Mouse (Mus musculus): ENCODE results near the gene Aff1.
A peak's percentile ranks its signal among the peaks of the same experiment; 100 is the strongest.

Gene Aff1

DNA sequence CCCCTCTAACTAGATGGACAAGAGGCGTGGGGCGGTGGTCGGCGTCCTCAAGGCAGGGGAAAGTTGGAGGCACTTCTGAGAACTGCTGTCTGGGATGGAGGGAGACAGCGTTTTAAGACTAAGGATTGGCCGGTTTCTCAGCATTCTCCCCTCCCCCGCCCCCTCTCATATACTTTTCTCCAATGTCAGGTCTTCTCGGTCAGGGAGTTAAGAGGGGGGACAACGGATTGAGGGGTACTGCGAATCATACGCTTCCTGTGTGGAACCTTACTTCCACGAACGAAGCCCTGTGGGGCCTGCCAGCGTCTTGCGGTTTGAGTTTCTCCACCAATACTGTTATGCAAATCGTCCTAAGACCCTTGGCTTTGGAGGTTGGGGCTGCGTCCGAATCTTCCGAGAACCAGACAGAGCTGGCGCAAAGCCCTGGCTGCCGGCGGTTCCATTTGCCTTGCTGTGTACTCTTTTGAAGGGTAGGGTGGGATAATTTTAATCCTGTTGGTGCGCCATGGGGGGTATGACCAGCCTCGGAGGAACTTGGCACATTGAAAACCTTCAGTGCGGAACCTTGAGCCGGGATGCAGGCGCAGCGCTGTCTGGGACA is 967 bp downstream of the Aff1 start:
- peak; percentile 56 for DNase-seq (ENCODE audit: low read depth)

DNA sequence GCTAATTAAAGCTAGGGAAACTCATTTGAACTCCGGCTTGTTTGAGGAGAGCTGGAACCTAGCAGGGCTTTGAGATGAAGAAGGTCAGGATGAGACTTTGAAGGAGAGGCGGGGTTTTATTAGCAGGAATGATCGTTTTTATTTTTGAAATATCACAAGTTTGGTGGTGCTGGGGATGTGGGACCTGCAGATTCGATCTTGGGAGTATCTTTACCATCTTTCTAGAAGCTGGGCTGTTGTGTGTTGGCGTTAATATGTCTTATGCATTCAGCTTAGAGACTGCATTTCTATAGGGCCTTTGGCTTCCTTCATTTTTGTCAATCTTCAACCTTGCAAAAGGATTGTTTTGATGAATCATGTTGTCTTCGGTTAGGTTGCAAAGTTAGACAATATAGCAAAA is 1.9 kb downstream of the Aff1 start:
- no peak for DNase-seq (ENCODE audit: low read depth)

DNA sequence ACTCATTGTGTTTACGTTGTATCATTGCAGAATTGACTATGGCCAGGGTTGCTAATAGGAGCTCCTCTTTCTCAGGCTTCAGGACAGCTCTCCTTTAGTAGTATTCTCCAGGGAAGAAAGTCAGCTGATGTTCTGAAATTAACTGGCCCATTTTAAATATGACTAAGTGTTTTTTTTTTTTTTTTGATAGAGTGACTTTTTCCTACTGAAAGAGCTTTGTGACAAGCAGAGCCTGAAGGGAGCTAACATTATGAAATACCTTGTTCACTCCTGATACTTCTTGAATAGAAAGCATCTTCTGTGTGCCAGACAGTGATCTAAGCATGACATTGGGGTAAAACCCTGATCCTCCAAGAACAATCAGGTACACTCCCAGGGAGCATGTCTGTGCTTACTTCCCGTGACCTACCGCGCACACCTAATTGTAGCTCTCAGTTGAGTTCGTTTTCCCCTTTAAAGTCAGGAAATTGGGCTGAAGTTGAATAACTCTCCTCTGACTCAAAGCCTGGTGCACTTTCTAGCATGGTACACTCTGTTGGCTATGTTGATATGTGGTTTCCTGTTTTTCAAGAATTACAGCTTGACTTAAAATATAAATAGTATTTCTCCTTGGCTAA is 5.8 kb downstream of the Aff1 start:
- DNase-seq (ENCODE audit: low read depth), result peak; percentile 25

DNA sequence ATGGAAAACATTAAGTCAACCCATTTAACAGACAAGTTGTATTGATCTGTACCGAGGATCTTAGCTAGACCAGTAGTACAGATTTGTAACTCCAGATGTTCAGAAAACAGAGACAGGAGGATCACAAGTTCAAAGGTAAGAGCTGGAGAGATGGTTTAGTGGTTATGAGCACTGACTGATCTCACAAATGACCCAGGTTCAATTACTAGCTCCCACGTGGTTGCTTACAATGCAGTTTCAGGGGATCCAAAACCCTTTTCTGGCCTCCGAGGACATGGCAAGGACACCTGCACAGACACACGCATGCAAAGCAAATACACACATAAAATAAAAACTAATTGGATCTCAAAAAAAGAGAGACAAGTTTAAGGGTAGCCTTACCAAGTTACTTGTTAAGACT is 6.4 kb downstream of the Aff1 start:
- DNase-seq (ENCODE audit: low read depth), result no peak

DNA sequence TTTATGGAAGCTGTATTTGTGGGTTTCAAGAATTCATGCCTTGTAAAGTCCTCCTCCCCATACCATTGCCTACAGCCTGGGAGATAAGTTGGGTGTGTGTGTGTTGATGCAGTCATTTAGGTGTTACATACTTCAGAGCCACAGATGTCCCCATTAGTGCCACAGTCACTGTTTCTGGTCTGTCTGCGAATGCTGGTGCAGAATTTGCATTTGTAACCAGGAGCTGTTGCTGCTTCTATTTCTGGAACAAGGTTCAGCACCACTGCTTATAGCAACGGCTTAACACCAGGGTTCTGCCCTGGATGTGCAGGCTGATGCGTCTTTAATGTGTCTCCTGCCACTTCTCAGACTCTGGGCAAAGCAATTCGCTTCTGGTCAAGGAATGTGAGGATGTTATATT is 7.4 kb downstream of the Aff1 start:
- DNase-seq (ENCODE audit: low read depth), result no peak

DNA sequence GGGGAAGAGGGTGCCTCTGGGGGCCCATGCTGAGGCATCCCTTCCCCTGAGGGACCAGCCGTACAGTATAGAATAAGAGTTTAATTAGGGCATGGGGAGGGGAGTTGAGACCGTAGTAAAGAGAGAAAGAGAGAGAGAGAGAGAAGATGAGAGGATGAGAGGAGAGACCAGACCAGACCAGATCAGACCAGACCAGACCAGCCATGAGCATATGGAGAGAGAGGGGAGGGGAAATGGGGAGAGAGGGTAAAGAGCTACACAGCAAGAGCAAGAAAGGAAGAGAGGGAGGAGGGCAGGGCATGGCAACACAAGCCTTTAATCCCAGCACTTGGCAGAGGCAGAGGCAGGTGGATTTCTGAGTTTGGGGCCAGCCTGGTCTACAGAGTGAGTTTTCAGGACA is 8.5 kb downstream of the Aff1 start:
- DNase-seq (ENCODE audit: low read depth), result no peak

DNA sequence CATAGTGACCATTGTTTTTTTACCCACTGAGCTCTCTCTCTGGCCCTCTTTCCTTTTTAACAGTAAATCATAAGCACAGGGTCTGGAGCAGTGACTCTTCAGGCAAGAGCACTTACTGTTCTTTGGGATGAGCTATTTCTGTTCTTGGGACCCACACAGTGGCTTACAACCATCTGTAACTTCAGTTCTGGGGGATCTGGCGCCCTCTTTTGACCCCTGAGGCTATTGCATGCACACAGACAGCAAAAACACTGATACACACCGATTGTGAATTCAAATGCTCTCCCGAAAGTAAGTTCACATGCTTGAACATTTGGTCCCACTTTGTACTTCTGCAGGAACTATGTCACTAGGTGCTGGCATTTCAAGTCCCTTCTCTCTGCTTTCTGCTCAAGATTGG is 9.3 kb downstream of the Aff1 start:
- peak; percentile 56 for DNase-seq (ENCODE audit: low read depth)

DNA sequence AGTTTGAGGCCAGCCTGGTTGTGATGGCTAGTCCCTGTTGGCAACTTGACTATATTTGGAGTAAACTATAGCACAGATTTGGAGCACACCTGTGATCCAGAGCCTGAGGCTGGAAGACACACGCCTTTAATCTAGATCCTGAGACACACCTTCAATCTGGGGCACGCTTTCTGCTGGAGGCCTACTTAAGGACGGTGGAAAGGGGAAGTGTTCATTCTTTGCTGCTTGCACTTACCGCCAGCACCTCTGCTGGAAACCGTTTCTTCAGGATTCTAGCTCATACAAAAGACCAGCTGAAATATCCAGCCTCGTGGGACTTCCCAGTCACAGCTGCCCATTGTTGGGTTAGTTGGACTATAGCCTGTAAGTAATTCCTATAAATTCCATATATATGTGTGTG is 10.4 kb downstream of the Aff1 start:
- no peak for DNase-seq (ENCODE audit: low read depth)

DNA sequence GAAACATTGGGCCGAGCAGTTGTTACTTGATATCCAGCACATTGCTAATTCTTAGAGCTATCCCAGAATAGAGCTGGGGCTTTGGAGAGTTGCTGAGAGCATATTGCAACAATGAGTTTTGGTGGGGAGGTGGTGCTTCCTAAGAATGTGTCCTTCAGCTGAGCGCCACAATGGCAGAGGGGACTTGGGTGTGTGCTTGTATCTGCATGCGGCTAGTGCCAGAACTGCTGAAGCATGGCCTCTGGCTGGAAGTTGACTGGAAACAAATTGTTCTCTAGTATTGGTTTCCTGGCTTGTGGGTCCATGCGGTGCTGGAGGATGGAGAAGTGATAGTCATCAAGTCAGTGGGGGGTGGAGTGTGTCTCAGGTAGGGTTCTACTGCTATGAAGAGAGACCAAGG is 13.2 kb downstream of the Aff1 start:
- no peak for DNase-seq (ENCODE audit: low read depth)

DNA sequence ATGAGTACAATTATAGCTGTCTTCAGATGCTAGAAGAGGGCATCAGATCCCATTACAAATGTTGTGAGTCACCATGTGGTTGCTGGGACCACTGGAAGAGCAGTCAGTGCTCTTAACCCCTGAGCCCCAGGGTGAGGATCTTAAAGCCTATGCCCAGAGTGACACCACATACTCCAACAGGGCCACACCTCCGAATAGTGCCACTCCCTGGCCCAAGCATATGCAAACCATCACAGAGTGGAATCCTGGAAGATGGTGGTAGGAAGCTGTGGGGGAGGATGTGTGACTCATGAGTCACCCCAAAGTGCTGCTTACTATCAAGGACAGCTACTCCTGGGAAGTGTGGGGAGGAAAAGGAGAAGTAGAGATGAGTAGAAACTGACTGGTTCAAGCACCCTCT is 13.7 kb downstream of the Aff1 start:
- no peak for DNase-seq (ENCODE audit: low read depth)

DNA sequence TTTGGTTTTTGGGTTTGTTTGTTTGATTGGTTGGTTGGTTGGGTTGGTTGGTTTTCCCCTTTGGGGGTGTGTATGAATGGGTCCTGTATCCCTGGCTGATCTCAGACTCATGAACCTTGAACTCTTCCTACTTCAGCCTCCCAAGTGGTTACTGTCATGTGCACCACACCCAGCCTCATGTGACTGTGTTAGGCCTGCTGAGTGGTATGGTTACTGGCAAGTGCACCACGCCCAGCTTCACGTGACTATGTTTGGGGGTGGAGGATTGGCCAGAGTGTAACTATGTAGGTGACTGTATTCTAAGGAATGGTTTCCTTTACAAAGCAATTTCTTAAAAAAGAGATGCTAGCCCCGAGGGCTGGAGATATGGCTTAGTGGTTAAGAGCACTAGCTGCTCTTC is 16.9 kb downstream of the Aff1 start:
- no peak for DNase-seq (ENCODE audit: low read depth)

DNA sequence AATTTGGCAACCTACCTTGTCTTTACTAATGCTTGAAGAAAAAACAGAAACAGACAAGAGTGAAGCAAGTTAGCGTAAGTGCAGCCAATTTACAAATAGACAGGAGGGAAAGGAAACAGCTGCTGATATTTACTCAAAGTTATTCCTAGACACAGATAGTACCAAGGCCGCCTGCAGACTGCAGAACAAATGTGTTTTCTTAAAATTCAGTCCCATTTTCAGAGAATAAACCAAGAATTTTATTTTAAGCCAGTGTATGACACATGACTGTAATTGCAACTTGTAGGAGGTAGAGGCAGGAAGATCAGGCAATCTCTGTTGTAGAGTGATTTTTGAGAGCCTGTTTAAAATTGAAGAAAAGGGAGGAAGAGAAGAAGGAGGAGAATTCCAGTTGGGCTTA is 19.7 kb downstream of the Aff1 start:
- no peak for DNase-seq (ENCODE audit: low read depth)

DNA sequence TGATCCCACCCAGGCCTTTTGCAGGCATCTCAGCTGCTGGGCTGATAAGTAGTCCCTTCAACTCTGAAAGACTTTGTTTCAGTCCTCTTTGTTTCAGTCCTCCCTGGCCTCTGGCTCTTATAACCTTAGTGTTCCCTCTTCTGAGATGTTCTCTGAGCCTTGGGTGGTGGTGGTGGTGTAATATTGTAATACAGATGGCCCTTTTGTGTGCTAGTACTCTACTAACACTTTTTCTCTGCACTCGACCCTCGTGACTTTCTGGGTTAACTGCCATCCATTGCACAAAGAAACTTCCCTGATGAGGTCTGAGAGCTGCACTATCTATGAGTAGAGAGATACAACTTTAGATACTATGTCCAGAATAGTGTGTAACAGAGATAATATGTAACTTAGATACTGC is 21.2 kb downstream of the Aff1 start:
- no peak for DNase-seq (ENCODE audit: low read depth)

DNA sequence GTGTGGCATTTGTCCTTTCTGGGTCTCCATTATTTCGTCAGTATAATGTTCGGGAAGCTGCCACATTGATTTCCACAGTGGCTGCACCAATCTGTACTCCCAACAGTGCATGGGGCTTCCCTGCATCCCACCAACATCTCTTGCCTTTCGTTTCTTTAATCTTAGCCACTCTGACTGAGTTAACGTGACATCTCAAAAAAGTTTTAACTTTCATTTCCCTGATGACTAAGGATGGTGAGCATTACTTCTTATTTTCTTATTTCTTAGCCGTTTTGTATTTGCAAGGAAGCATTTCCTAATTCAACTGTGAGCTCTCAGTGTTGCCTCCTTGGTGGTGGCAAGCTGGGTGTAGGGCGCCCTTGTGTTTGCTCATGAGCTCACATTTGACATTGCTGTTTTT is 22.8 kb downstream of the Aff1 start:
- DNase-seq (ENCODE audit: low read depth), result no peak

DNA sequence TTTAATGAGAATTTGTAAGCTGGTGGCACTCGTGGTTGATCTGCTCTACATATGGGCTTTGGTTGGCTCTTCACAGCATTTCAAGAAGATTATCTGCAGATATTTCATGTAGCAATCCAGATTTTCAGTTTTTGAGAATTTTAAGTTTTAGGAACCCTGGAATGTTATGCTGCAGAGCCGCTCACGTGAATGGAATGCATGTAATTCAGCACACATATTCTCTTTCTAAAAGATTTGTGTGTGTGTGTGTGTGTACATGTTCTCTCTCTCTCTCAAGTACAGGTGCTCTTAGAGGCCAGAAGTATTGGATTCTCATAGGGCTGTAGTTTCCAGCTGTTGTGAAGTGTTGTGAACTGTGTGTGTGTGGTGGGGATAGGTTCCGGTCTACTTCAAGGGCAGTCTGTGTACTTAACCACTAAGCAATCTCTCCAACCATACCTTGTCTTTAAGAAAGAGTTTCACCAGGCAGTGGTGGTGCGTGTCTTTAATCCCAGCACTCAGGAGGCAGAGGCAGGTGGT is 24.7 kb downstream of the Aff1 start:
- no peak for DNase-seq (ENCODE audit: low read depth)

DNA sequence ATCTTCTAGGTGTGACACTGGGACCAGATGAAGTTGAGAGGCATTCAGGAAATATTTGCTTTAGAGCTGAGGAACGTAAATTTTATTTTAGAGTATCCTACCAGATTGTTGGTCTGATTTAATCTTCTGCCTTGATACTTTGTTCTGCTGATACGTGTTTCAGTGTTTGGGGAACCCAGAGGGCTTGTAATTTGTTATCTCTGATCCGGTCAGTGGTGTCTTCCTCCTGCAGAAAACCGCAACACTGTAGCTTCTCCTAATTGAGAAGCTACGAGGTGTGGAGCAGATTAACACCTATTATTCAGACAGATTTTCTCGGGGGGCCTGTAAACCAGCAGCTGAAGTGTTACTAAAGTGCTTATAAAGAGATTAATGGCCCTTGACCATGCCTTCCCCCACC is 27.0 kb downstream of the Aff1 start:
- DNase-seq (ENCODE audit: low read depth), result no peak

DNA sequence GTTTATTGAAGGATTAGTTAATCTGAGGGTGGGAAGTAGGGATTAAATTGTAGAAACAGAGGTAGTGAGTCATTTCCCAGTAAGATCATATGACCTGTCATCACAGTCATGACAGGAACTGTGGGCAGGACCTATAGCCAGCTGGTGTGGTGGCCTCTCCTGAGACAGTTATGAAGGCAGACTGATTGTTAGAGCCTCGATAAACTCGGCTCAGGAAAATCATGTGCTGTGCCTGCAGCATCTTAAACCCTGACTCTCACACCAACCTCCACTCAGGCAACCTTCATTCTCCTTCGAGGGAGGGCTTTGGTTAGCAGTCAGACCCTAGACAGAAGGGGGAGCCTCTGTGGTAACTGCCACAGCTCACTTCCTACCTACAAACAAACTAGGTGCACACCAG is 27.7 kb downstream of the Aff1 start:
- DNase-seq (ENCODE audit: low read depth), result peak; percentile 17

DNA sequence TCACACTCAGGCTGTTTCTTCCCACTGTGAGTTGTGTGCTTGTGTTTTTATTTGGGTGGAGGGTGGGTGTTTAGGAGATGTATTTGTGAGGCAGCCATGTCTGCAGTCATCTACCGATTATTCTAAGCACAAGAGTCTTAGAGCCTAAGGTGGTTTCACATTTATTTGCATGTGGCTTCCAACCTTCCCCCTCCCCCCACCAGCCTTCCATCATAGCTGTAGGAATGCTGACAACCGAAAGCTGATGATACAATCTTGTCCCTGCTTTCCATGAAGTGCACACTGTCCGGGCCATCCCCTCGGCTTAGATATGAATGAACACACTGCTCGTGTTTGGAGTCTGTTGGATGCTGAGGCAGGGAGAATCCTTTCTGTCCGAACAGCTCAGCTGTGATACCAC is 28.8 kb downstream of the Aff1 start:
- no peak for DNase-seq (ENCODE audit: low read depth)

DNA sequence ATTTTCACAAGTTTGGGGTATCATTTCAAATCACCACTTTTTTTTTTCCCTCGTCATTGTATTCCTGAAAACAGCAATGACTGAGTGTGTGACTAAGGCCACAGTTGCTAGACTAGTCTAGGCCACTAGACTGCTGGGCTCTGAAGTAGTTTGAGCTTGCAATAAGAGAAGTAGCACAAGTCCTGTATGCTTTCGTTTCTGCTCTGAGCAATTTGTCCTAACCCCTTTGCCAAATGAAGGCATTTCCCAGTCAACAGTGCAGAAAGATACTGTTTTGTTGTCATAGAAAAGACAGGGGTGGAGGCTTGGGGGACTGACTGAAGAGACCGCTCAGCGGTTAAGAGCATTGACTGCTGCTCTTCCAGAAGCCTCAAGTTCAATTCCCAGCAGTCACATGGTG is 29.3 kb downstream of the Aff1 start:
- no peak for DNase-seq (ENCODE audit: low read depth)

DNA sequence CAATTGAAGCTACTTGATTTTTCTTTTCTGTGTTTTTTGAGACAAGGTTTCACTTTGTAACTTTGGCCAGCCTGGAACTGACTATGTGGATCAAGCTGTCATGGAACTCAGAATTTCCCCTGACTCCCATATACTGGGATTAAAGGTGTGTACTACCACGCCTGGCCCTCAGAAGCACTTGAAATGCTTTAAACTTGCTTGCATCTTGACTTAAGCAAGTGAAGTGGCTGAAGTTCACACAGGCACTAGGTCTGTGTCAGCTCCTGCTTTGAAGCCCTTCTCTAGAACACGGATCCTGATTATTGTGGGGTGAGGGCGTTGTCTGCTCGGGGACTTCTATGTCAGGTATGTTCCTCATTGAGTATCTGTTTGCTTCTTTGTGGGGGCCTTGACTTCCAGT is 30.5 kb downstream of the Aff1 start:
- DNase-seq (ENCODE audit: low read depth), result no peak

DNA sequence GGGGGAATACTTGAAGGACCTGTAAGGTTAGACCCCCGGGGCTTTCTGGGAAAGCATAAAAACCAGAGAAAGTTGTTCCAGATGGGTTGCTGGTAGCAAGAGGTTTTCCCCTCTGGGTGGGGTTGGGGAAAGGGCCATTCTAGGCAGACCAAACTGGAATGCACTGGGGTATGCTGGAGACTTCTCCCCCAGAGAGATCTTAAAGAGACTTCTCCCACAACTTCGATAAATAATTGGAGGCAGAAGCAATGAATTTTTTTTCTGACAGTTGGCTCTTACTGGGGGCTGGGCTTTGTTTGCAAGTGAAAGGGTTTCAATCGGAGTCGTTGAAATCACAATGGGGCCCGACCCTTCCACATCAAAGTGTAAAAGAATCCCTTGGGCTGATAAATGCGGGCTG is 32.2 kb downstream of the Aff1 start:
- no peak for DNase-seq (ENCODE audit: low read depth)

DNA sequence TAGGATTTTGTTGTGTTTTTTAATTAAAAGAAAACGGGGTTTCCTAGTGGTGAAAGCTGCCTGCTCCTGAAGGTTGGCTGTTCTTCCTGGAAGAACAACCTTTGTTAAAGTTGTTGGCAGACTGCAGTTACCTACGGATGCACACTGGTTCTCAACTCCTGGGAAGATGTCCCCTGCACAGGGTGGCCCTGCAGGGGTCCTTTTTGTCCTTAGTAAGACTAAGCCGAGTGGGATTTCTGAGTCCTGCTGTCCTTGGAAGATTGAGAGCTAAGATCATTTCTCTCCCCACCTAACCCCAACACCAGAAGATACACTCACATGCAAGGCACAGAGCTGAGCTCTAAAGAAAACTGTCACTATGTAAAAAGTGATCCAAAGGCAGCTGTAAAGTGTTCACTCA is 32.6 kb downstream of the Aff1 start:
- no peak for DNase-seq (ENCODE audit: low read depth)

DNA sequence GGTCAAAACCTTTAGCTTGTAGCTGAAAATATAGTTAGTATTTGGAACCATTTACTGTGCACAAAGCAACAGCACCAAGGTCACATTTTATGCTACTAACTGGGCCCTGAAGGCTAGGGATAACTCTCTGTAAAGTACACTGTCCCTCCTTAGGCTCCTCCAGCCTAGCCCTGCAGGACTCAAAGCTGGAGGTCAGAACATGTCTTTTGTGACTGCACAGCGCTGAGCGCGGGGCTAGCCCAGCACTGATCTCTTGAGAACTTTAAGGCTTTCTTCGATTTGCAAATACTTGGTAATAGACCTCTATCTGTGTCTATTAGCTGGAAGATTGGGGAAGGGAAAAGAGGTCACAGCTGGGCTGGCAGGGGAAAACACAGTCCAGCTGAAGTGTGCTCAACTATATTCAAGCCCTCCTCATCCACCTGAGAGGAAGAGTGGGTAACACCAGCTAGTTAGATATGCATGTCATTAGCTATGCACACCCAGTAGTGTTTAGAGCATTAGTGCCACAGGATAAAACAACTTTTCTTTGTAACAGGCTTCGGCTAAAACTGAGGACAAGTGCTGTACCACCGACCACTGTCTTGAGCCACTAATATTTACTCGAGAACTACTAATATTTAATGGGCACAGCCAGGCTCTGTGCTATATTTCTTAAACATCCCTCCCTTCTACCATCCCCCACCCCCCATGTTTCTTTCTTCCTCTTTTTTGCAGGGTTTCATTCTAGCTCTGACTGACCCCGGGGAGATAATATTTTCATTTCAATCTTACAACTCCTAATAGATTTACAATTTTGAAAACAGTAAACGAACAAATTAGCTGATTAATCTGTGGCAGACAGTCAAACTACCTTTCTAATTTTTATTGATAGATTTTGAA is 33.3 kb downstream of the Aff1 start:
- no peak for DNase-seq (ENCODE audit: low read depth)

All from induced T-regulatory cell, adult 2 months (primary cell).